Comparison of ENCODE assay signal across 8 mouse cellular contexts in the genomic region with DNA sequence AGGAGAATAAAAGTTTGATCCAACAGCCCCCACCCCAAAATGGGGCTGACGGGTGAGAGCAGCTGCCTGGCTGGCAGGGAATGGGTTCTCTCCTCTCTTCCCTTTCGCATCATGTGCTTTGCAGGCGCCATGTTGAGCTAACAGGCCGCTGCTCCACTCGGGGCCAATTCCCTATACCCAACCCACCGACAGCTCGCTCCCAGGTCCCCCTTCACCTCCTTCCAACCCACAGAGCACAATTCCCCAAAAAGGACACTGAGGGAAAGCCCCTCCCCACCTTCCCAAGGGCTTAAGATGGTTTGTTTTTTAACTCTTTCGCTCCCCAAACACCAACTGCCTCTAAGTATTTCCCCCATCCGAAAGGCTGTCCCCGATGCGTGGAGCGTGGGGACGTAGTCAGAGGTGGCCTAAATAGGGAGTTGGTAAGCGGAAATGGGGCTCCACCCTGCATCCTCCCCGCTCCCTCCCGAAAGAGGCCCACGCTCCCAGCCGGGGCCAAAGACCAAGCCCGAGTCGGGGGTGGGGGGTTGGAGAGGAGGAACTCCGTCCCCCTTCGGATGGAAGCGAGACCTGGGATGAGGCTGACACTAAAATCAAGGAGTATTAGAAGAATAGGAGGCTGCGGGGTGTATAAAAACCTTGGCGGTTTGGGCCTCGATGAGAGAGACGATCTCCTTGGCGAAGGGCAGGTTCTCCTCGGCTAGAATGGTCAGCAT. TPM values are rescaled to one million over a fixed set of nuclear protein-coding genes. Genes with fewer than 3 reads are reported as not detected.
DNase-seq lines count a peak whose midpoint lies in the region; ATAC-seq and TF ChIP-seq lines count a peak whose summit lies in the region.

No protein-coding gene starts in this region.

- ATAC-seq in heart, embryonic 11.5 days (replicated peaks; ENCODE audit: insufficient number of reproducible peaks, low FRiP score, low TSS enrichment): peak; percentile 41; the same call in 1 of the 2 replicates
- ATAC-seq in kidney, embryonic 16.5 days (ENCODE audit: low FRiP score, low TSS enrichment): peak; percentile 16; the same call in 1 of the 2 replicates

- H3K4me3 ChIP-seq in bone marrow macrophage, adult 2 months (ENCODE audit: insufficient read depth, low read length): peak overlapping the region; percentile 81
- peak overlapping the region; percentile 84 for H3K4me3 ChIP-seq in embryonic fibroblast, embryonic 13.5 days (ENCODE audit: insufficient read depth, low read length)
- peak overlapping the region; percentile 98 for H3K4me3 ChIP-seq in heart, embryonic 11.5 days (ENCODE audit: low read depth, low read length)
- H3K4me3 ChIP-seq in kidney, embryonic 16.5 days (ENCODE audit: low read length): peak overlapping the region; percentile 98
- H3K4me3 ChIP-seq in liver, adult 2 months (ENCODE audit: insufficient read depth, low read depth, low read length): peak overlapping the region; percentile 98
- peak overlapping the region; percentile 92 for H3K4me3 ChIP-seq in myocyte

- no peak for TF ChIP-seq CTCF in bone marrow macrophage, adult 2 months (IDR thresholded peaks at IDR 0.05; ENCODE audit: low read depth, low read length)
- no peak for TF ChIP-seq CTCF in embryonic fibroblast, embryonic 13.5 days (IDR thresholded peaks at IDR 0.05; ENCODE audit: borderline replicate concordance, insufficient read depth, low read length)
- TF ChIP-seq CTCF in liver, adult 2 months (IDR thresholded peaks at IDR 0.05; ENCODE audit: low read depth, low read length): no peak

- peak; percentile 62 for DNase-seq in 416B (ENCODE audit: low read depth)
- peak; percentile 36 for DNase-seq in liver, adult 2 months (ENCODE audit: extremely low read depth, low read depth, low spot score)
- DNase-seq in spleen, postnatal 4 days (ENCODE audit: low spot score in 2 of 2): peak; percentile 67 to 85

- H3K79me2 ChIP-seq in liver, adult 2 months (ENCODE audit: control insufficient read depth, insufficient read depth, low read length): peaks cover 20% of the 10 kb centered on the region
- H3K79me2 ChIP-seq in myocyte (ENCODE audit: control insufficient read depth, insufficient read depth): peaks cover 54% of the 10 kb centered on the region

- peak overlapping the region; percentile 99 for H3K9ac ChIP-seq in heart, embryonic 11.5 days (ENCODE audit: low read depth, low read length)
- peak overlapping the region; percentile 99 for H3K9ac ChIP-seq in kidney, embryonic 16.5 days (replicated peaks; ENCODE audit: low read length)
- peak overlapping the region; percentile 96 for H3K9ac ChIP-seq in liver, adult 2 months (ENCODE audit: low read depth, low read length)

- WGBS in heart, embryonic 11.5 days (ENCODE audit: insufficient replicate concordance): under 1% methylated on average over 29 of the region's 29 CpGs
- WGBS in kidney, embryonic 16.5 days: 0% methylated on average over 29 of the region's 29 CpGs
- WGBS in liver, adult 2 months: 2% methylated on average over 29 of the region's 29 CpGs

- no peaks in the 10 kb centered on the region for H3K9me3 ChIP-seq in heart, embryonic 11.5 days (replicated peaks; ENCODE audit: control insufficient read depth, low read length)
- H3K9me3 ChIP-seq in kidney, embryonic 16.5 days (ENCODE audit: low read length): no peaks in the 10 kb centered on the region

- H3ac ChIP-seq in myocyte (ENCODE audit: control insufficient read depth, insufficient read length): peak overlapping the region; percentile 77

- H3K27me3 ChIP-seq in heart, embryonic 11.5 days (ENCODE audit: control insufficient read depth, insufficient read depth, low read length): no peaks in the 10 kb centered on the region
- no peaks in the 10 kb centered on the region for H3K27me3 ChIP-seq in kidney, embryonic 16.5 days (ENCODE audit: insufficient read depth, low read length)
- no peaks in the 10 kb centered on the region for H3K27me3 ChIP-seq in liver, adult 2 months (ENCODE audit: control insufficient read depth, insufficient read depth, low read length)
- no peaks in the 10 kb centered on the region for H3K27me3 ChIP-seq in myocyte (ENCODE audit: control insufficient read depth, insufficient read depth, insufficient read length)

- H3K4me1 ChIP-seq in bone marrow macrophage, adult 2 months (ENCODE audit: control insufficient read depth, insufficient read depth, low read length): peaks cover 11% of the 10 kb centered on the region
- peaks cover 6% of the 10 kb centered on the region; the same call in 1 of the 2 replicates for H3K4me1 ChIP-seq in embryonic fibroblast, embryonic 13.5 days (ENCODE audit: control insufficient read depth, insufficient read depth, low read length)
- H3K4me1 ChIP-seq in heart, embryonic 11.5 days (ENCODE audit: control insufficient read depth, insufficient read depth, low read length): peaks cover 13% of the 10 kb centered on the region
- H3K4me1 ChIP-seq in kidney, embryonic 16.5 days (ENCODE audit: insufficient read depth, low read length): peaks cover 21% of the 10 kb centered on the region
- peaks cover 11% of the 10 kb centered on the region for H3K4me1 ChIP-seq in liver, adult 2 months (ENCODE audit: control insufficient read depth, insufficient read depth, low read length)

- peak overlapping the region; percentile 66 for H3K27ac ChIP-seq in bone marrow macrophage, adult 2 months (ENCODE audit: insufficient read depth, low read depth, low read length)
- peak overlapping the region; percentile 29 for H3K27ac ChIP-seq in embryonic fibroblast, embryonic 13.5 days (ENCODE audit: insufficient read depth, low read length)
- H3K27ac ChIP-seq in heart, embryonic 11.5 days (ENCODE audit: low read depth, low read length): peak overlapping the region; percentile 97
- peak overlapping the region; percentile 97 for H3K27ac ChIP-seq in kidney, embryonic 16.5 days (ENCODE audit: low read length)
- H3K27ac ChIP-seq in liver, adult 2 months (replicated peaks; ENCODE audit: insufficient read depth, low read depth, low read length): peak overlapping the region; percentile 82

- TF ChIP-seq POLR2A in bone marrow macrophage, adult 2 months (IDR thresholded peaks at IDR 0.05; ENCODE audit: borderline replicate concordance, low read depth, low read length): no peak
- peak; percentile 38 for TF ChIP-seq POLR2A in embryonic fibroblast, embryonic 13.5 days (IDR thresholded peaks at IDR 0.05; ENCODE audit: low read depth, low read length)
- 0 out of 2 replicates have a peak, but pooled peaks have one; percentile 10 for TF ChIP-seq POLR2A in liver, adult 2 months (IDR thresholded peaks at IDR 0.05; ENCODE audit: extremely low read depth, insufficient read depth, low read length)
- no peak for TF ChIP-seq POLR2A in myocyte (IDR thresholded peaks at IDR 0.05; ENCODE audit: insufficient read length, low read depth)

- H3K36me3 ChIP-seq in heart, embryonic 11.5 days (ENCODE audit: control insufficient read depth, insufficient read depth, low read length): no peaks in the 10 kb centered on the region
- 0 out of 2 replicates have a peak, but pooled peaks cover 4% of the 10 kb centered on the region for H3K36me3 ChIP-seq in kidney, embryonic 16.5 days (ENCODE audit: insufficient read depth, low read length)
- H3K36me3 ChIP-seq in liver, adult 2 months (ENCODE audit: control insufficient read depth, insufficient read depth, low read length): peaks cover 4% of the 10 kb centered on the region; the same call in 1 of the 2 replicates
- H3K36me3 ChIP-seq in myocyte (ENCODE audit: control insufficient read depth, insufficient read depth): peaks cover 8% of the 10 kb centered on the region

- H3K4me2 ChIP-seq in heart, embryonic 11.5 days: peak overlapping the region; percentile 72
- H3K4me2 ChIP-seq in kidney, embryonic 16.5 days (replicated peaks; ENCODE audit: low read depth, low read length): peak overlapping the region; percentile 72
- peak overlapping the region; percentile 81 for H3K4me2 ChIP-seq in myocyte (ENCODE audit: low read depth)

TF ChIP-seq in myocyte, 11 proteins besides CTCF, POLR2A, EP300 and RAD21:
- TF ChIP-seq CEBPB (IDR thresholded peaks at IDR 0.05; ENCODE audit: insufficient read depth, poor library complexity, severe bottlenecking): no peak
- peak in 1 of 3 experiments; percentile 13 for TF ChIP-seq MYOG (IDR thresholded peaks at IDR 0.05; ENCODE audit: control insufficient read depth in 1 of 3, insufficient read depth in 1 of 3, insufficient read length in 2 of 3, low read depth in 2 of 3)
- no peak for TF ChIP-seq POLR2AphosphoS2 (IDR thresholded peaks at IDR 0.05; ENCODE audit: insufficient read length, low read depth)
- peak in 2 of 3 experiments; percentile 20 to 54 for TF ChIP-seq MYOD1 (IDR thresholded peaks at IDR 0.05; ENCODE audit: control insufficient read depth in 1 of 3, insufficient read length in 2 of 3, low read depth in 2 of 3)

RNA-seq across cellular contexts. Expression of gene Pcf11, which starts 0.8 kb away (rescaled TPM):
- 41.8 and 46.8 TPM in 2 replicates for polyA plus RNA-seq in bone marrow macrophage, adult 2 months (2012; ENCODE audit: insufficient read depth, insufficient read length, missing spikeins)
- polyA plus RNA-seq in embryonic fibroblast, embryonic 13.5 days (2011; ENCODE audit: insufficient read length, low read depth, missing spikeins): 33.3 and 33.7 TPM in 2 replicates
- polyA plus RNA-seq in heart, embryonic 11.5 days (2014; fragmentation: Nextera tagmentation; extraction: Ambion mirVana): 14.1 and 15.7 TPM in 2 replicates
- 17.8 and 20.8 TPM in 2 replicates for polyA plus RNA-seq in kidney, embryonic 16.5 days (2015; fragmentation: Nextera tagmentation; extraction: Ambion mirVana)
- 18.7 and 23.7 TPM in 2 replicates for total RNA-seq in liver, adult 2 months (2014; rRNA removed)
- 6.0 and 7.6 TPM in 2 replicates for polyA plus RNA-seq in liver, adult 2 months (2012; rRNA removed)
- polyA plus RNA-seq in myocyte (2012; fragmentation: generic; extraction: Trizol): 11.1 TPM

RNA-seq across cellular contexts. Expression of gene Ankrd42, which starts 32.0 kb away (rescaled TPM):
- polyA plus RNA-seq in bone marrow macrophage, adult 2 months (2012; ENCODE audit: insufficient read depth, insufficient read length, missing spikeins): 0.39 and 1.0 TPM in 2 replicates
- 7.5 and 8.8 TPM in 2 replicates for polyA plus RNA-seq in embryonic fibroblast, embryonic 13.5 days (2011; ENCODE audit: insufficient read length, low read depth, missing spikeins)
- 3.9 and 4.4 TPM in 2 replicates for polyA plus RNA-seq in heart, embryonic 11.5 days (2014; fragmentation: Nextera tagmentation; extraction: Ambion mirVana)
- polyA plus RNA-seq in kidney, embryonic 16.5 days (2015; fragmentation: Nextera tagmentation; extraction: Ambion mirVana): 7.3 and 8.0 TPM in 2 replicates
- total RNA-seq in liver, adult 2 months (2014; rRNA removed): 1.1 and 1.3 TPM in 2 replicates
- 0.32 and 0.65 TPM in 2 replicates for polyA plus RNA-seq in liver, adult 2 months (2012; rRNA removed)
- 0.74 TPM for polyA plus RNA-seq in myocyte (2012; fragmentation: generic; extraction: Trizol)

Comparison
In these comparisons a context has a peak if more than half of its experiments do, and no peak if none do; other contexts are left out.
1. Peak in every context shown above with its lines: DNase-seq, ATAC-seq, H3K4me3 ChIP-seq and H3K27ac ChIP-seq.
2. H3K27ac ChIP-seq: peak in every context shown above with its lines; median percentile 97 in heart, embryonic 11.5 days; 97 in kidney, embryonic 16.5 days; 82 in liver, adult 2 months; 66 in bone marrow macrophage, adult 2 months; 29 in embryonic fibroblast, embryonic 13.5 days.
3. POLR2A ChIP-seq: peak in embryonic fibroblast, embryonic 13.5 days (single experiment) and liver, adult 2 months (single experiment); none in bone marrow macrophage, adult 2 months (single experiment) and myocyte (single experiment).